Mouse (Mus musculus) midbrain, embryonic 10.5 days (tissue): ENCODE data around the gene Wdfy3. TPM values are rescaled to one million over a fixed set of nuclear protein-coding genes. Genes with fewer than 3 reads are reported as not detected.
A peak's percentile ranks its signal among the peaks of the same experiment; 100 is the strongest.
"Not testable (repeated sequence)": the region's sequence is repeated elsewhere in the genome, so short reads cannot be mapped to it uniquely, and the experiment has no call there.

Experiments used
- DNase-seq: peaks from one replicate; pipeline ENCODE4 v3.0.0-alpha.2; 2017; ENCODE audit warnings: low spot score
- H3K27ac ChIP-seq: fragments of 300-500 bp; sonication (generic); replicated peaks from 2 replicates; pipeline ENCODE4 v1.5.1; 2016; ENCODE audit warnings: mild to moderate bottlenecking
- H3K27me3 ChIP-seq: fragments of 300-500 bp; sonication (generic); 2 replicates; pipeline ENCODE4 v1.6.1; 2016; ENCODE audit warnings: low read depth, mild to moderate bottlenecking; ENCODE audit not compliant: poor library complexity, severe bottlenecking
- H3K36me3 ChIP-seq: fragments of 300-500 bp; sonication (generic); 2 replicates; pipeline ENCODE4 v1.6.1; 2016; ENCODE audit warnings: mild to moderate bottlenecking, moderate library complexity
- H3K4me1 ChIP-seq: fragments of 300-500 bp; sonication (generic); 2 replicates; pipeline ENCODE4 v1.6.1; 2016
- H3K4me3 ChIP-seq: fragments of 300-500 bp; sonication (generic); 2 replicates; pipeline ENCODE4 v1.5.1; 2016; ENCODE audit warnings: mild to moderate bottlenecking, moderate library complexity
- H3K9me3 ChIP-seq: fragments of 300-500 bp; sonication (generic); replicated peaks from 2 replicates; pipeline ENCODE4 v1.6.1; 2016; ENCODE audit warnings: mild to moderate bottlenecking
- WGBS: fragments of 180-500 bp; shearing (Covaris S2); methylation state at CpG from one replicate; pipeline ENCODE4 v1.1.7; 2016; 5-methylcytosine and 5-hydroxymethylcytosine counted together
- polyA plus RNA-seq: library from polyadenylated mRNA; unstranded; fragments of >200 nt; fragmentation: Nextera tagmentation; extraction: Ambion mirVana; gene quantifications from 2 replicates; pipeline ENCODE4 v1.2.1, GENCODE M21; 2016

The Wdfy3 gene
- polyA plus RNA-seq, 1 experiment from 2014 or later = 18.2 TPM

GRCm38 (mm10) chr5:101845930-101846329 lies 223.8 kb downstream of the Wdfy3 start:
- no peak for DNase-seq
- 97% methylated on average over 8 of the region's 8 CpGs for WGBS
- H3K36me3 ChIP-seq = peaks cover 100% of the 10 kb centered on the region

GRCm38 (mm10) chr5:101845011-101845410 lies 224.7 kb downstream of the Wdfy3 start:
- Histone ChIP-seq H3K27ac (no peak overlapping the region), H3K27me3 (no peaks in the 10 kb centered on the region), H3K36me3 (peaks cover 100% of the 10 kb centered on the region), H3K4me1 (no peaks in the 10 kb centered on the region), H3K4me3 (no peak overlapping the region), H3K9me3 (no peaks in the 10 kb centered on the region)
- WGBS = 93% methylated on average over 14 of the region's 14 CpGs
- no peak for DNase-seq

More at GRCm38 (mm10) chr5:101845930-101846329, 223.8 kb downstream of the Wdfy3 start:
- Histone ChIP-seq H3K4me1 (no peaks in the 10 kb centered on the region), H3K4me3 (no peak overlapping the region), H3K27ac (no peak overlapping the region), H3K9me3 (no peaks in the 10 kb centered on the region), H3K27me3 (no peaks in the 10 kb centered on the region)

GRCm38 (mm10) chr5:101840476-101840875 lies 229.2 kb downstream of the Wdfy3 start:
- WGBS = 96% methylated on average over 5 of the region's 5 CpGs
- DNase-seq = no peak

GRCm38 (mm10) chr5:101837605-101838004 lies 232.1 kb downstream of the Wdfy3 start:
- WGBS = 85% methylated on average over 2 of the region's 2 CpGs
- peaks cover 97% of the 10 kb centered on the region for H3K36me3 ChIP-seq
- not testable (repeated sequence) for H3K4me1 ChIP-seq, H3K4me3 ChIP-seq, H3K27ac ChIP-seq, H3K9me3 ChIP-seq, H3K27me3 ChIP-seq, DNase-seq

More at GRCm38 (mm10) chr5:101840476-101840875, 229.2 kb downstream of the Wdfy3 start:
- Histone ChIP-seq H3K27ac (no peak overlapping the region), H3K36me3 (peaks cover 100% of the 10 kb centered on the region), H3K27me3 (no peaks in the 10 kb centered on the region), H3K4me1 (no peaks in the 10 kb centered on the region), H3K9me3 (no peaks in the 10 kb centered on the region), H3K4me3 (no peak overlapping the region)

GRCm38 (mm10) chr5:101836221-101836620 lies 233.5 kb downstream of the Wdfy3 start:
- Histone ChIP-seq H3K27ac (no peak overlapping the region), H3K27me3 (no peaks in the 10 kb centered on the region), H3K36me3 (peaks cover 97% of the 10 kb centered on the region), H3K9me3 (no peaks in the 10 kb centered on the region), H3K4me1 (no peaks in the 10 kb centered on the region), H3K4me3 (no peak overlapping the region)
- WGBS = 94% methylated on average over 11 of the region's 11 CpGs
- no peak for DNase-seq

GRCm38 (mm10) chr5:101833875-101834274 lies 235.8 kb downstream of the Wdfy3 start:
- DNase-seq = no peak
- Histone ChIP-seq H3K4me1 (no peaks in the 10 kb centered on the region), H3K36me3 (peaks cover 75% of the 10 kb centered on the region), H3K9me3 (no peaks in the 10 kb centered on the region), H3K27me3 (no peaks in the 10 kb centered on the region), H3K4me3 (no peak overlapping the region), H3K27ac (no peak overlapping the region)
- WGBS = 63% methylated on average over 8 of the region's 8 CpGs

- 96% methylated on average over 5 of the region's 5 CpGs for WGBS
- Histone ChIP-seq H3K9me3 (no peaks in the 10 kb centered on the region), H3K27me3 (no peaks in the 10 kb centered on the region), H3K4me3 (no peak overlapping the region), H3K36me3 (peaks cover 67% of the 10 kb centered on the region), H3K4me1 (no peaks in the 10 kb centered on the region), H3K27ac (no peak overlapping the region)
- no peak for DNase-seq
Observed at GRCm38 (mm10) chr5:101832991-101833390, 236.7 kb downstream of the Wdfy3 start.

GRCm38 (mm10) chr5:101832042-101832441 lies 237.7 kb downstream of the Wdfy3 start:
- WGBS = 94% methylated on average over 6 of the region's 6 CpGs
- H3K4me3 ChIP-seq = no peak overlapping the region
- H3K27me3 ChIP-seq = peaks cover 6% of the 10 kb centered on the region; the same call in 1 of the 2 replicates
- peaks cover 3% of the 10 kb centered on the region for H3K4me1 ChIP-seq
- H3K36me3 ChIP-seq = peaks cover 57% of the 10 kb centered on the region
- no peaks in the 10 kb centered on the region for H3K9me3 ChIP-seq
- H3K27ac ChIP-seq = no peak overlapping the region
- no peak for DNase-seq

GRCm38 (mm10) chr5:101830180-101830579 lies 239.5 kb downstream of the Wdfy3 start:
- H3K4me1 ChIP-seq = peaks cover 19% of the 10 kb centered on the region
- H3K27me3 ChIP-seq = peaks cover 15% of the 10 kb centered on the region
- H3K4me3 ChIP-seq = no peak overlapping the region
- peaks cover 38% of the 10 kb centered on the region for H3K36me3 ChIP-seq
- no peak overlapping the region for H3K27ac ChIP-seq
- no peak for DNase-seq
- no peaks in the 10 kb centered on the region for H3K9me3 ChIP-seq
- 87% methylated on average over 8 of the region's 8 CpGs for WGBS

- 92% methylated on average over 3 of the region's 3 CpGs for WGBS
- Histone ChIP-seq H3K4me3 (no peak overlapping the region), H3K36me3 (peaks cover 28% of the 10 kb centered on the region), H3K4me1 (peaks cover 25% of the 10 kb centered on the region), H3K9me3 (no peaks in the 10 kb centered on the region), H3K27ac (no peak overlapping the region), H3K27me3 (peaks cover 27% of the 10 kb centered on the region)
- DNase-seq = no peak
Observed at GRCm38 (mm10) chr5:101828932-101829331, 240.8 kb downstream of the Wdfy3 start.

- H3K9me3 ChIP-seq = no peaks in the 10 kb centered on the region
- no peak for DNase-seq
- no peak overlapping the region for H3K4me3 ChIP-seq
- H3K27me3 ChIP-seq = peaks cover 40% of the 10 kb centered on the region
- H3K27ac ChIP-seq = no peak overlapping the region
- H3K4me1 ChIP-seq = peaks cover 28% of the 10 kb centered on the region
- H3K36me3 ChIP-seq = peaks cover 15% of the 10 kb centered on the region
- 43% methylated on average over 12 of the region's 12 CpGs for WGBS
Observed at GRCm38 (mm10) chr5:101827477-101827876, 242.2 kb downstream of the Wdfy3 start.

GRCm38 (mm10) chr5:101826531-101826970 lies 243.2 kb downstream of the Wdfy3 start:
- Histone ChIP-seq H3K27me3 (peaks cover 44% of the 10 kb centered on the region), H3K9me3 (no peaks in the 10 kb centered on the region), H3K36me3 (peaks cover 6% of the 10 kb centered on the region), H3K4me3 (peak overlapping the region; percentile 39), H3K4me1 (peaks cover 36% of the 10 kb centered on the region), H3K27ac (no peak overlapping the region)
- DNase-seq = peak; percentile 70
- WGBS = 7% methylated on average over 15 of the region's 15 CpGs

- peaks cover 55% of the 10 kb centered on the region for H3K27me3 ChIP-seq
- no peaks in the 10 kb centered on the region for H3K36me3 ChIP-seq
- no peaks in the 10 kb centered on the region for H3K9me3 ChIP-seq
- WGBS = 16% methylated on average over 13 of the region's 13 CpGs
- H3K27ac ChIP-seq = peak overlapping the region; percentile 24; the same call in 1 of the 2 replicates
- H3K4me1 ChIP-seq = peaks cover 46% of the 10 kb centered on the region
- 0 out of 2 replicates have a peak overlapping the region, but pooled peaks have one; percentile 7 for H3K4me3 ChIP-seq
- DNase-seq = peak; percentile 52
Observed at GRCm38 (mm10) chr5:101825111-101825911, 244.4 kb downstream of the Wdfy3 start.
